Mouse (Mus musculus): Measurements from ENCODE around the gene Popdc2. TPM values are rescaled to one million over a fixed set of nuclear protein-coding genes. Genes with fewer than 3 reads are reported as not detected.

Gene Popdc2
- polyA plus RNA-seq, 1 experiment = 1.5 TPM

DNA sequence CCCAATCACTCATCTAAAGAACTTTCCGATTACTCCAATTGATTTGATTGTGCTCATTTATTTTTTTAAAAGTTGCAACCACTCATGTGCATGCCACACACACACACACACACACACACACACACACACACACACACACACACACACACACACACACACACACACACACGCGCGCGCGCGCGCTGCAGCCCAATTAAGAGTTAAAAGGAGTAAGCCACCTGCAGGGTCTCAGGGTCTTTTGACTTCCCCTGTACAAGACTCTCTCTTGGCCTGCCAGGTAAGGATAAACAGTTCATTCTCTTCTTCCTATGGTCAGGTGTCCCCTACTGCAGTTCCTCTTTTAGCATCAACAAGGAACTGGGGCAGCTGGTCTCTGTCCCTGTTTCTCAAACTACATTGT is 46.4 kb downstream of the Popdc2 start:
- WGBS = 96% methylated on average over 8 of the region's 8 CpGs
- TF ChIP-seq POLR2A (IDR thresholded peaks at IDR 0.05; ENCODE audit: low read depth, low read length) (no peak), CTCF (conservative IDR thresholded peaks at IDR 0.05; ENCODE audit: insufficient read depth, insufficient read length, low read depth, low read length) (no peak)
- Histone ChIP-seq H3K27me3 (replicated peaks; ENCODE audit: control insufficient read depth, insufficient read depth, low read length) (no peaks in the 10 kb centered on the region), H3K4me3 (ENCODE audit: insufficient read depth, low read depth, low read length) (no peak overlapping the region), H3K4me1 (ENCODE audit: control insufficient read depth, insufficient read depth, low read length) (no peaks in the 10 kb centered on the region), H3K36me3 (ENCODE audit: control insufficient read depth, insufficient read depth, low read length) (no peaks in the 10 kb centered on the region), H3K27ac (ENCODE audit: insufficient read depth, low read depth, low read length) (no peak overlapping the region)
- DNase-seq = no peak

DNA sequence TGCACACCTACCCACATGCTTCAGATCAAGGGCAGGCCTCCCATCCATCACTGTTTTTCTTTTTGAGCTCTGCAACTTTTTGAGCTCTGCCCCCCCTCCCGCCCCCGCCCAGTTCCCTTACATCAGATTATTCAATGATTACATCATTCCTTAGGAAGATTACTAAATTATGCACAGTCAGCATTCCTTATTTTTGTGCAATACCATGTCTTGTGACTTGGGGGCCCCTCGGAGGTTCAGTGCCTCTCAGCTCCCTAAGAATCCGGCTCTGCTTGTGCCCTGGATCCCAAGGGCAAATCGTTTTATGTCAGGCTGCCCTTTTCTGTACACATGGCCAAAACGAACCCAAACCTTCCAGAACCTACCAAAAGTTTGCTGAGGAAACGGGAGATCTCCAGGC is 52.9 kb downstream of the Popdc2 start:
- H3K27me3 ChIP-seq (replicated peaks; ENCODE audit: control insufficient read depth, insufficient read depth, low read length) = no peaks in the 10 kb centered on the region
- no peaks in the 10 kb centered on the region for H3K4me1 ChIP-seq (ENCODE audit: control insufficient read depth, insufficient read depth, low read length)
- WGBS = 79% methylated on average over 7 of the region's 7 CpGs
- no peak overlapping the region for H3K27ac ChIP-seq (ENCODE audit: insufficient read depth, low read depth, low read length)
- no peak for TF ChIP-seq POLR2A (IDR thresholded peaks at IDR 0.05; ENCODE audit: low read depth, low read length)
- no peak for TF ChIP-seq CTCF (conservative IDR thresholded peaks at IDR 0.05; ENCODE audit: insufficient read depth, insufficient read length, low read depth, low read length)
- no peaks in the 10 kb centered on the region for H3K36me3 ChIP-seq (ENCODE audit: control insufficient read depth, insufficient read depth, low read length)
- H3K4me3 ChIP-seq (ENCODE audit: insufficient read depth, low read depth, low read length) = no peak overlapping the region
- DNase-seq = no peak

DNA sequence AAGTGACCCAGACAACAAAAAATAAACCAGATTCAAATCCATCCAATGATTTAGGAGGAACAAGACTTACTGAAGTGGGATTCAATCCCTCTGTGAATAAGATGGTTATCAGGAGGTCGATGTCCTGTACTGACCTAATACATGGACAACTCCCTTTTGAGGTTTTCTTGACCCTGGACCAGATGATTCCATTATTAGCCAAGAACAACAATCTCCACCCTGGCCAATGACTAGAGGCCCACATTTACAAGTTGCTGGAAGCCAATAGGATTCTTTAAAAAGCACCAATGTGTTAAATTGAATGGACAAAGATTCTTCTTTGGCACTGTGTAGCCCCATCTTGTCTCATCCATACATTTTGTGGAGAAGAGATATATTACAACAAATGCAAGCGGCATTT is 63.4 kb downstream of the Popdc2 start:
- WGBS = 85% methylated on average over 2 of the region's 2 CpGs
- H3K4me1 ChIP-seq (ENCODE audit: control insufficient read depth, insufficient read depth, low read length) = no peaks in the 10 kb centered on the region
- DNase-seq = no peak
- no peak overlapping the region for H3K27ac ChIP-seq (ENCODE audit: insufficient read depth, low read depth, low read length)
- no peak for TF ChIP-seq POLR2A (IDR thresholded peaks at IDR 0.05; ENCODE audit: low read depth, low read length)
- no peak for TF ChIP-seq CTCF (conservative IDR thresholded peaks at IDR 0.05; ENCODE audit: insufficient read depth, insufficient read length, low read depth, low read length)
- H3K36me3 ChIP-seq (ENCODE audit: control insufficient read depth, insufficient read depth, low read length) = no peaks in the 10 kb centered on the region
- no peaks in the 10 kb centered on the region for H3K27me3 ChIP-seq (replicated peaks; ENCODE audit: control insufficient read depth, insufficient read depth, low read length)
- no peak overlapping the region for H3K4me3 ChIP-seq (ENCODE audit: insufficient read depth, low read depth, low read length)

DNA sequence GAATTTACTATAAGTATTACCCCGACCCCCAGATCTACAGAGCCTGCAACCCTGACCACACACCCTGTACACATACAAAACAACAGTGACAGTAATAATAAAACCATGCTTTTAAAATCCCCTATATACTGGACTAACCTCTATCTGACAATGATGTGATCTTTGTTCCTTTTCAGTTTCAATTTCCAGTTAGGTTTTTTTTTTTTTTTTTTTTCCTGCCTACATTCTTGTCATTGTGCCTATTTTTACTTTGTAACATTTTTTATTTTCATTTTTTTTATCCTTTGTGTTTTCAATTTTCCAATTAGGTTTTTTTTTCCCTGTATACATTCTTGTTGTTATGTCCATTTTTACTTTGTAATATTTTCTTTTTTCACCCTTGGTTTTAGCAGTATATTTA is 63.8 kb downstream of the Popdc2 start:
- no peaks in the 10 kb centered on the region for H3K27me3 ChIP-seq (replicated peaks; ENCODE audit: control insufficient read depth, insufficient read depth, low read length)
- DNase-seq = no peak
- H3K27ac ChIP-seq (ENCODE audit: insufficient read depth, low read depth, low read length) = no peak overlapping the region
- TF ChIP-seq POLR2A (IDR thresholded peaks at IDR 0.05; ENCODE audit: low read depth, low read length) (no peak), CTCF (conservative IDR thresholded peaks at IDR 0.05; ENCODE audit: insufficient read depth, insufficient read length, low read depth, low read length) (no peak)
- H3K4me3 ChIP-seq (ENCODE audit: insufficient read depth, low read depth, low read length) = no peak overlapping the region
- H3K4me1 ChIP-seq (ENCODE audit: control insufficient read depth, insufficient read depth, low read length) = no peaks in the 10 kb centered on the region
- 93% methylated on average over 1 of the region's 1 CpGs for WGBS
- no peaks in the 10 kb centered on the region for H3K36me3 ChIP-seq (ENCODE audit: control insufficient read depth, insufficient read depth, low read length)

Other genes with a start within 250 kb of the Popdc2 start
- gene Nr1i2, start 67.4 kb upstream of the Popdc2 start, polyA plus RNA-seq (2012; rRNA removed) = 9.0 and 9.1 TPM in 2 replicates
- gene Maats1, start 20.1 kb upstream of the Popdc2 start, polyA plus RNA-seq (2012; rRNA removed) = 0.39 and 0.50 TPM in 2 replicates
- gene Cox17, start 15.2 kb upstream of the Popdc2 start, polyA plus RNA-seq (2012; rRNA removed) = 126 and 170 TPM in 2 replicates
- gene Gm21987, start 15.2 kb upstream of the Popdc2 start, polyA plus RNA-seq (2012; rRNA removed) = not detected in 2 replicates
- 26.8 and 27.4 TPM in 2 replicates for gene Pla1a, start 70.9 kb downstream of the Popdc2 start, polyA plus RNA-seq (2012; rRNA removed)
- gene Adprh, start 90.5 kb downstream of the Popdc2 start, polyA plus RNA-seq (2012; rRNA removed) = 20.4 and 20.9 TPM in 2 replicates
- 0.14 and 0.23 TPM in 2 replicates for gene Cd80, start 93.4 kb downstream of the Popdc2 start, polyA plus RNA-seq (2012; rRNA removed)
- gene Timmdc1, start 160.5 kb downstream of the Popdc2 start, polyA plus RNA-seq (2012; rRNA removed) = 15.4 and 16.5 TPM in 2 replicates
- 23.5 and 26.2 TPM in 2 replicates for gene Poglut1, start 188.0 kb downstream of the Popdc2 start, polyA plus RNA-seq (2012; rRNA removed)
- 42.9 and 48.7 TPM in 2 replicates for gene Tmem39a, start 196.5 kb downstream of the Popdc2 start, polyA plus RNA-seq (2012; rRNA removed)

Data from kidney, adult 2 months (tissue).